Mouse (Mus musculus) neural tube, embryonic 13.5 days (tissue): Measurements from ENCODE around the gene Dstn. TPM values are rescaled to one million over a fixed set of nuclear protein-coding genes. Genes with fewer than 3 reads are reported as not detected.

Source experiments
- ATAC-seq: fragments of 200-750 bp; cut with Nextera tagmentation; 2 replicates; pipeline ENCODE4 v1.8.0; 2017; ENCODE audit warnings: low read depth, mild to moderate bottlenecking, moderate TSS enrichment, moderate library complexity
- H3K27ac ChIP-seq: fragments of 300-500 bp; sonication (generic); replicated peaks from 2 replicates; pipeline ENCODE4 v1.5.1; 2015; ENCODE audit warnings: moderate library complexity, mild to moderate bottlenecking, inconsistent platforms
- H3K27me3 ChIP-seq: fragments of 300-500 bp; sonication (generic); 2 replicates; pipeline ENCODE4 v1.6.1; 2015; ENCODE audit warnings: mild to moderate bottlenecking, inconsistent platforms
- H3K36me3 ChIP-seq: fragments of 300-500 bp; sonication (generic); 2 replicates; pipeline ENCODE4 v1.6.1; 2015; ENCODE audit warnings: mild to moderate bottlenecking, inconsistent platforms
- H3K4me1 ChIP-seq: fragments of 300-500 bp; sonication (generic); replicated peaks from 2 replicates; pipeline ENCODE4 v1.6.1; 2015; ENCODE audit warnings: inconsistent platforms
- H3K4me2 ChIP-seq: fragments of 300-500 bp; sonication (generic); 2 replicates; pipeline ENCODE4 v1.6.1; 2015; ENCODE audit warnings: inconsistent platforms, mild to moderate bottlenecking, moderate library complexity
- H3K4me3 ChIP-seq: fragments of 300-500 bp; sonication (generic); 2 replicates; pipeline ENCODE4 v1.5.1; 2015; ENCODE audit warnings: mild to moderate bottlenecking, inconsistent platforms
- H3K9ac ChIP-seq: fragments of 300-500 bp; sonication (generic); 2 replicates; pipeline ENCODE4 v1.6.1; 2015; ENCODE audit warnings: moderate library complexity, mild to moderate bottlenecking, inconsistent platforms
- H3K9me3 ChIP-seq: fragments of 300-500 bp; sonication (generic); 2 replicates; pipeline ENCODE4 v1.6.1; 2016; ENCODE audit warnings: inconsistent platforms
- WGBS: fragments of 180-500 bp; shearing (Covaris S2); methylation state at CpG from one replicate; pipeline ENCODE4 v1.1.7; 2015; 5-methylcytosine and 5-hydroxymethylcytosine counted together
- polyA plus RNA-seq: library from polyadenylated mRNA; unstranded; fragments of >200 nt; fragmentation: Nextera tagmentation; extraction: Ambion mirVana; gene quantifications from 2 replicates; pipeline ENCODE4 v1.2.1, GENCODE M21; 2015

Dstn gene
- polyA plus RNA-seq, 1 experiment from 2014 or later = 477 TPM

- no peak overlapping the region for H3K27ac ChIP-seq
- H3K27me3 ChIP-seq = no peaks in the 10 kb centered on the region
- no peak overlapping the region for H3K4me3 ChIP-seq
- ATAC-seq = no peak
- H3K36me3 ChIP-seq = no peaks in the 10 kb centered on the region
- no peak overlapping the region for H3K9ac ChIP-seq
- peaks cover 54% of the 10 kb centered on the region for H3K4me1 ChIP-seq
- WGBS = 57% methylated on average over 4 of the region's 4 CpGs
- H3K4me2 ChIP-seq = no peak overlapping the region
- no peaks in the 10 kb centered on the region for H3K9me3 ChIP-seq
Measured at GRCm38 (mm10) chr2:143918831-143919502, 3.8 kb downstream of the Dstn start.

- Histone ChIP-seq H3K27ac (no peak overlapping the region), H3K27me3 (no peaks in the 10 kb centered on the region), H3K4me3 (no peak overlapping the region), H3K9ac (no peak overlapping the region), H3K4me2 (no peak overlapping the region), H3K4me1 (peaks cover 18% of the 10 kb centered on the region), H3K9me3 (no peaks in the 10 kb centered on the region), H3K36me3 (no peaks in the 10 kb centered on the region)
- 58% methylated on average over 7 of the region's 7 CpGs for WGBS
- no peak for ATAC-seq
Measured at GRCm38 (mm10) chr2:143924085-143924484, 9.0 kb downstream of the Dstn start.

- Histone ChIP-seq H3K27ac (no peak overlapping the region), H3K36me3 (no peaks in the 10 kb centered on the region), H3K9me3 (no peaks in the 10 kb centered on the region), H3K4me3 (no peak overlapping the region), H3K27me3 (no peaks in the 10 kb centered on the region), H3K9ac (no peak overlapping the region), H3K4me2 (no peak overlapping the region), H3K4me1 (peaks cover 13% of the 10 kb centered on the region)
- 95% methylated on average over 6 of the region's 6 CpGs for WGBS
- no peak for ATAC-seq
Measured at GRCm38 (mm10) chr2:143925826-143926225, 10.7 kb downstream of the Dstn start.

GRCm38 (mm10) chr2:143929607-143930311 lies 14.6 kb downstream of the Dstn start:
- no peaks in the 10 kb centered on the region for H3K36me3 ChIP-seq
- no peaks in the 10 kb centered on the region for H3K9me3 ChIP-seq
- ATAC-seq = no peak
- no peak overlapping the region for H3K4me2 ChIP-seq
- no peak overlapping the region for H3K4me3 ChIP-seq
- H3K27me3 ChIP-seq = no peaks in the 10 kb centered on the region
- H3K27ac ChIP-seq = no peak overlapping the region
- WGBS = 48% methylated on average over 3 of the region's 3 CpGs
- peaks cover 18% of the 10 kb centered on the region for H3K4me1 ChIP-seq
- no peak overlapping the region for H3K9ac ChIP-seq

GRCm38 (mm10) chr2:143932340-143932873 lies 17.3 kb downstream of the Dstn start:
- H3K4me3 ChIP-seq = no peak overlapping the region
- ATAC-seq = no peak
- H3K9ac ChIP-seq = no peak overlapping the region
- 82% methylated on average over 12 of the region's 12 CpGs for WGBS
- H3K4me2 ChIP-seq = no peak overlapping the region
- peaks cover 23% of the 10 kb centered on the region for H3K4me1 ChIP-seq
- no peaks in the 10 kb centered on the region for H3K9me3 ChIP-seq
- no peaks in the 10 kb centered on the region for H3K36me3 ChIP-seq
- no peak overlapping the region for H3K27ac ChIP-seq
- no peaks in the 10 kb centered on the region for H3K27me3 ChIP-seq

- H3K9ac ChIP-seq = no peak overlapping the region
- H3K4me1 ChIP-seq = peaks cover 28% of the 10 kb centered on the region
- no peaks in the 10 kb centered on the region for H3K27me3 ChIP-seq
- ATAC-seq = no peak
- H3K36me3 ChIP-seq = peaks cover 3% of the 10 kb centered on the region
- WGBS = 94% methylated on average over 5 of the region's 5 CpGs
- H3K4me3 ChIP-seq = no peak overlapping the region
- H3K9me3 ChIP-seq = no peaks in the 10 kb centered on the region
- no peak overlapping the region for H3K4me2 ChIP-seq
- H3K27ac ChIP-seq = no peak overlapping the region
Measured at GRCm38 (mm10) chr2:143933516-143933915, 18.4 kb downstream of the Dstn start.

GRCm38 (mm10) chr2:143934439-143934838 lies 19.3 kb downstream of the Dstn start:
- no peak for ATAC-seq
- WGBS = 91% methylated on average over 8 of the region's 8 CpGs
- Histone ChIP-seq H3K36me3 (peaks cover 13% of the 10 kb centered on the region), H3K4me2 (no peak overlapping the region), H3K9ac (no peak overlapping the region), H3K4me1 (peaks cover 28% of the 10 kb centered on the region), H3K4me3 (no peak overlapping the region), H3K27ac (0 out of 2 replicates have a peak overlapping the region, but pooled peaks have one; percentile 1), H3K27me3 (no peaks in the 10 kb centered on the region), H3K9me3 (no peaks in the 10 kb centered on the region)

- 59% methylated on average over 2 of the region's 2 CpGs for WGBS
- ATAC-seq = no peak
- Histone ChIP-seq H3K27me3 (no peaks in the 10 kb centered on the region), H3K9me3 (no peaks in the 10 kb centered on the region), H3K27ac (no peak overlapping the region), H3K4me2 (no peak overlapping the region), H3K4me3 (no peak overlapping the region), H3K36me3 (peaks cover 44% of the 10 kb centered on the region), H3K9ac (no peak overlapping the region), H3K4me1 (peaks cover 10% of the 10 kb centered on the region)
Measured at GRCm38 (mm10) chr2:143937861-143938260, 22.7 kb downstream of the Dstn start.

GRCm38 (mm10) chr2:143940406-143940805 lies 25.3 kb downstream of the Dstn start:
- H3K9ac ChIP-seq = no peak overlapping the region
- no peaks in the 10 kb centered on the region for H3K27me3 ChIP-seq
- no peak for ATAC-seq
- peaks cover 67% of the 10 kb centered on the region for H3K36me3 ChIP-seq
- 89% methylated on average over 5 of the region's 5 CpGs for WGBS
- H3K27ac ChIP-seq = no peak overlapping the region
- no peak overlapping the region for H3K4me3 ChIP-seq
- H3K4me1 ChIP-seq = peaks cover 10% of the 10 kb centered on the region
- no peaks in the 10 kb centered on the region for H3K9me3 ChIP-seq
- H3K4me2 ChIP-seq = no peak overlapping the region

- Histone ChIP-seq H3K4me1 (no peaks in the 10 kb centered on the region), H3K27ac (no peak overlapping the region), H3K9me3 (no peaks in the 10 kb centered on the region), H3K27me3 (no peaks in the 10 kb centered on the region), H3K4me2 (no peak overlapping the region), H3K36me3 (peaks cover 95% of the 10 kb centered on the region), H3K9ac (no peak overlapping the region), H3K4me3 (no peak overlapping the region)
- WGBS = 89% methylated on average over 3 of the region's 3 CpGs
- ATAC-seq = no peak
Measured at GRCm38 (mm10) chr2:143944796-143945195, 29.7 kb downstream of the Dstn start.

GRCm38 (mm10) chr2:143945466-143946075 lies 30.5 kb downstream of the Dstn start:
- WGBS = 91% methylated on average over 7 of the region's 7 CpGs
- no peak overlapping the region for H3K4me2 ChIP-seq
- H3K27me3 ChIP-seq = no peaks in the 10 kb centered on the region
- H3K9me3 ChIP-seq = no peaks in the 10 kb centered on the region
- H3K36me3 ChIP-seq = peaks cover 94% of the 10 kb centered on the region
- no peak for ATAC-seq
- H3K4me3 ChIP-seq = no peak overlapping the region
- H3K4me1 ChIP-seq = no peaks in the 10 kb centered on the region
- no peak overlapping the region for H3K9ac ChIP-seq
- no peak overlapping the region for H3K27ac ChIP-seq

- ATAC-seq = no peak
- WGBS = 92% methylated on average over 2 of the region's 2 CpGs
- Histone ChIP-seq H3K36me3 (peaks cover 94% of the 10 kb centered on the region), H3K9me3 (no peaks in the 10 kb centered on the region), H3K27ac (no peak overlapping the region), H3K4me3 (no peak overlapping the region), H3K4me2 (no peak overlapping the region), H3K9ac (no peak overlapping the region), H3K4me1 (no peaks in the 10 kb centered on the region), H3K27me3 (no peaks in the 10 kb centered on the region)
Measured at GRCm38 (mm10) chr2:143946399-143946798, 31.3 kb downstream of the Dstn start.
